Mouse (Mus musculus) stomach, embryonic 16.5 days (tissue): ENCODE measurements at regions not wholly inside any gene's neighbourhood (a gene's known extent, or its start where the extent isn't known, plus 50 kb on each side); places are given as distances from the start of the nearest gene placed in this dataset.

Experiments
- ATAC-seq: fragments of 200-750 bp; cut with Nextera tagmentation; 2 replicates; pipeline ENCODE4 v1.8.0; 2017; ENCODE audit warnings: moderate number of reproducible peaks, moderate TSS enrichment; ENCODE audit not compliant: insufficient read depth, low FRiP score
- H3K27ac ChIP-seq: fragments of 300-500 bp; sonication (generic); 2 replicates; pipeline ENCODE4 v1.5.1; 2014; ENCODE audit warnings: low read length
- H3K27me3 ChIP-seq: fragments of 300-500 bp; sonication (generic); 2 replicates; pipeline ENCODE4 v1.6.1; 2014; ENCODE audit warnings: low read length, control low read depth, mixed read lengths; ENCODE audit not compliant: control insufficient read depth, insufficient read depth
- H3K36me3 ChIP-seq: fragments of 300-500 bp; sonication (generic); 2 replicates; pipeline ENCODE4 v1.6.1; 2014; ENCODE audit warnings: low read length; ENCODE audit not compliant: control insufficient read depth, insufficient read depth
- H3K4me1 ChIP-seq: fragments of 300-500 bp; sonication (generic); 2 replicates; pipeline ENCODE4 v1.6.1; 2014; ENCODE audit warnings: low read length, control low read depth, mixed read lengths; ENCODE audit not compliant: control insufficient read depth, insufficient read depth
- H3K4me2 ChIP-seq: fragments of 300-500 bp; sonication (generic); 2 replicates; pipeline ENCODE4 v1.6.1; 2014; ENCODE audit warnings: low read depth, low read length, mixed read lengths
- H3K4me3 ChIP-seq: fragments of 300-500 bp; sonication (generic); replicated peaks from 2 replicates; pipeline ENCODE4 v1.5.1; 2014; ENCODE audit warnings: mild to moderate bottlenecking, low read length
- H3K9ac ChIP-seq: fragments of 300-500 bp; sonication (generic); 2 replicates; pipeline ENCODE4 v1.6.1; 2014; ENCODE audit warnings: low read length
- H3K9me3 ChIP-seq: fragments of 300-500 bp; sonication (generic); replicated peaks from 2 replicates; pipeline ENCODE4 v1.6.1; 2016; ENCODE audit warnings: low read length, control low read depth; ENCODE audit not compliant: control insufficient read depth
- WGBS: fragments of 180-500 bp; shearing (Covaris S2); extraction: QIAGEN DNeasy Blood & Tissue Kit; methylation state at CpG from one replicate; pipeline ENCODE4 v1.1.7; 2014; 5-methylcytosine and 5-hydroxymethylcytosine counted together

- no peaks in the 10 kb centered on the region for H3K27me3 ChIP-seq
- H3K27ac ChIP-seq: no peak overlapping the region
- H3K4me3 ChIP-seq: no peak overlapping the region
- no peak overlapping the region for H3K9ac ChIP-seq
- no peak for ATAC-seq
- WGBS: 84% methylated on average over 5 of the region's 5 CpGs
- no peaks in the 10 kb centered on the region for H3K36me3 ChIP-seq
- H3K4me1 ChIP-seq: no peaks in the 10 kb centered on the region
- H3K4me2 ChIP-seq: no peak overlapping the region
- H3K9me3 ChIP-seq: no peaks in the 10 kb centered on the region
Observed at GRCm38 (mm10) chr6:141027787-141028186, 221.3 kb upstream of the Pde3a start.

GRCm38 (mm10) chr6:141034824-141035223 lies 214.2 kb upstream of the Pde3a start:
- Histone ChIP-seq H3K9me3 (no peaks in the 10 kb centered on the region), H3K9ac (no peak overlapping the region), H3K36me3 (no peaks in the 10 kb centered on the region), H3K27me3 (no peaks in the 10 kb centered on the region; the same call in 1 of the 2 replicates), H3K4me3 (no peak overlapping the region), H3K27ac (no peak overlapping the region), H3K4me1 (no peaks in the 10 kb centered on the region), H3K4me2 (no peak overlapping the region)
- no peak for ATAC-seq
- WGBS: 61% methylated on average over 5 of the region's 5 CpGs

- Histone ChIP-seq H3K9ac (no peak overlapping the region; the same call in 1 of the 2 replicates), H3K4me2 (peak overlapping the region; percentile 3; the same call in 1 of the 2 replicates), H3K4me3 (no peak overlapping the region), H3K27ac (peak overlapping the region; percentile 75), H3K36me3 (no peaks in the 10 kb centered on the region), H3K4me1 (no peaks in the 10 kb centered on the region; the same call in 1 of the 2 replicates), H3K9me3 (no peaks in the 10 kb centered on the region), H3K27me3 (no peaks in the 10 kb centered on the region)
- ATAC-seq: peak; percentile 61; the same call in 1 of the 2 replicates
- WGBS: 55% methylated on average over 5 of the region's 5 CpGs
Observed at GRCm38 (mm10) chr6:141041358-141041757, 207.7 kb upstream of the Pde3a start.

GRCm38 (mm10) chr6:141041781-141042625 lies 207.1 kb upstream of the Pde3a start:
- H3K27me3 ChIP-seq: no peaks in the 10 kb centered on the region
- WGBS: 40% methylated on average over 16 of the region's 16 CpGs
- H3K4me1 ChIP-seq: no peaks in the 10 kb centered on the region; the same call in 1 of the 2 replicates
- no peak overlapping the region for H3K4me3 ChIP-seq
- ATAC-seq: peak; percentile 88
- H3K36me3 ChIP-seq: no peaks in the 10 kb centered on the region
- H3K9ac ChIP-seq: no peak overlapping the region
- H3K27ac ChIP-seq: peak overlapping the region; percentile 75
- no peaks in the 10 kb centered on the region for H3K9me3 ChIP-seq
- H3K4me2 ChIP-seq: peak overlapping the region; percentile 3; the same call in 1 of the 2 replicates

- Histone ChIP-seq H3K36me3 (no peaks in the 10 kb centered on the region), H3K27ac (no peak overlapping the region), H3K4me2 (no peak overlapping the region), H3K9me3 (no peaks in the 10 kb centered on the region), H3K27me3 (no peaks in the 10 kb centered on the region), H3K4me3 (no peak overlapping the region), H3K9ac (no peak overlapping the region), H3K4me1 (no peaks in the 10 kb centered on the region)
- no peak for ATAC-seq
- 84% methylated on average over 2 of the region's 2 CpGs for WGBS
Observed at GRCm38 (mm10) chr6:141048271-141048670, 200.8 kb upstream of the Pde3a start.

- Histone ChIP-seq H3K4me1 (no peaks in the 10 kb centered on the region), H3K4me3 (no peak overlapping the region), H3K27ac (no peak overlapping the region), H3K4me2 (no peak overlapping the region), H3K27me3 (no peaks in the 10 kb centered on the region), H3K36me3 (no peaks in the 10 kb centered on the region), H3K9ac (no peak overlapping the region), H3K9me3 (no peaks in the 10 kb centered on the region)
- no peak for ATAC-seq
- 57% methylated on average over 11 of the region's 11 CpGs for WGBS
Observed at GRCm38 (mm10) chr6:141050038-141050684, 198.9 kb upstream of the Pde3a start.

- no peak for ATAC-seq
- Histone ChIP-seq H3K27ac (no peak overlapping the region), H3K9ac (no peak overlapping the region), H3K4me1 (no peaks in the 10 kb centered on the region), H3K27me3 (no peaks in the 10 kb centered on the region), H3K36me3 (no peaks in the 10 kb centered on the region), H3K4me2 (no peak overlapping the region), H3K9me3 (0 out of 2 replicates have a peak, but pooled peaks cover 3% of the 10 kb centered on the region), H3K4me3 (no peak overlapping the region)
- 72% methylated on average over 7 of the region's 7 CpGs for WGBS
Observed at GRCm38 (mm10) chr6:141054026-141054425, 195.0 kb upstream of the Pde3a start.

GRCm38 (mm10) chr6:141059250-141059916 lies 189.7 kb upstream of the Pde3a start:
- ATAC-seq: no peak
- no peak overlapping the region for H3K27ac ChIP-seq
- WGBS: 89% methylated on average over 11 of the region's 11 CpGs
- H3K27me3 ChIP-seq: no peaks in the 10 kb centered on the region
- no peak overlapping the region for H3K9ac ChIP-seq
- H3K4me3 ChIP-seq: no peak overlapping the region
- H3K9me3 ChIP-seq: 0 out of 2 replicates have a peak, but pooled peaks cover 3% of the 10 kb centered on the region
- no peaks in the 10 kb centered on the region for H3K4me1 ChIP-seq
- H3K36me3 ChIP-seq: no peaks in the 10 kb centered on the region
- no peak overlapping the region for H3K4me2 ChIP-seq

- WGBS: 78% methylated on average over 4 of the region's 4 CpGs
- no peak for ATAC-seq
- Histone ChIP-seq H3K4me2 (no peak overlapping the region), H3K36me3 (no peaks in the 10 kb centered on the region), H3K9ac (no peak overlapping the region), H3K27ac (no peak overlapping the region), H3K4me1 (no peaks in the 10 kb centered on the region), H3K4me3 (no peak overlapping the region), H3K27me3 (no peaks in the 10 kb centered on the region), H3K9me3 (no peaks in the 10 kb centered on the region)
Observed at GRCm38 (mm10) chr6:141065724-141066123, 183.3 kb upstream of the Pde3a start.
